Mouse (Mus musculus): ENCODE measurements around the gene Wfdc13.
A peak's percentile ranks its signal among the peaks of the same experiment; 100 is the strongest.

The Wfdc13 gene

DNA sequence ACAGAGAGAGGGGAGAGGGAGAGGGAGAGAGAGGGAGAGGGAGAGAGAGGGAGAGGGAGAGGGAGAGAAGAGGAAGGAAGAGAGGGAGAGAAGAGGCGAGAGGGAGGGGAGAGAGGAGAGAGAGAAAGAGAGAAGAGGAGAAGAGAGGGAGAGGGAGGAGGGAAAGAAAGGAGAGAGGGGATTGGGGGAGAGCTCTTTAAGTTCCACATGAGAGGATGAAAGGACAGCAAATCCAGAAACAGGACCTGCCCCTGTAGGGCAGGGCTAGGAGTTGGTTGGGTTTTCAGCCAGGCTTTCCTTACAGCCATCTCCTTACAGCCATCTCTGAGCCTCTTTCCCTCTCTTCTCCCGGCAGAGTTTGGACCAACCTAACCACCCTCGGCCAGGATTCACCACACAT, at the start of gene Wfdc13:
Gene Wfdc13, plus strand, starts transcription at position 301 of the 400 bp plus-strand sequence.
- DNase-seq (ENCODE audit: low read depth, low spot score): no peak

GRCm38 (mm10) chr2:164635266-164635665, 49.6 kb upstream of the Wfdc13 start:
- DNase-seq (ENCODE audit: low read depth, low spot score): no peak

DNA sequence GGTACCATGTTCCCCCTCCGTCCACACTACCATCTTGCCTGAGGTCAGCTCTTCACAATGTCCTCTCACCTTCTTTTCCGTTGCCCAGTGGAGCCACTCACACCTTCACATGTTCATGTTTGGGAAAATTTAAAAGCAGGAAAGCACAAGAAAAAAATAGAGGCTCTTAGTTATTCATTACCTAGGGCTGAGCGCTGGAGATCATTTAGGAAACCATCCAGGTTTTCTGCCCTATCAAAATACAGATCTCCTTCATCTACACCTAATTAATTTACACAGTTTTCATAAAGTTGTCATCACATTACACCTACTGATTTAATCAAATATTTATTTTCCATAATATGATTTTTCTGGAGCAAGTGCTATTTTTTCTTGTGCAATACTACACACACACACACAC, 46.2 kb upstream of the Wfdc13 start, which contains the start of gene Wfdc16:
Gene Wfdc16, minus strand, starts transcription at position 101 of the 400 bp plus-strand sequence.
- DNase-seq (ENCODE audit: low read depth, low spot score): no peak

DNA sequence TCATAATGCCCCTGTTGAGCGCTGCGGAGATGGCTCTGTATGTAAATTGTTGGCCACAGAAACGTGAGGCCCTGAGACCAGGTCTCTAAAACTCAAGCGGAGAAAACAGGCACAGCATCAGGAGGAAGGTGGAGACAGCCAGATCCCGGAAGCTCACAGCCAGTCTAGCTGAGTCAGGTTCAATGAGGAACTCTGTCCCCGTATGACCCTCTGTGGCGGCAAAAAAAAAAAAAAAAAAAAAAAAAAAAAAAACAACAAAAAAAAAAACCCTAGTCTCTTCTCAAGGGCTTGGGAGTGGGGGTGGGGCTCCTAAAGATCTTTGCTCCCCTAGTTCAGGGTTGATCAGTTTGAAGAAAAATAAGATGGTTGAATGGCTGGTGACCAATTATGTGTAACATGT, 43.8 kb upstream of the Wfdc13 start:
- DNase-seq (ENCODE audit: low read depth, low spot score): no peak

DNA sequence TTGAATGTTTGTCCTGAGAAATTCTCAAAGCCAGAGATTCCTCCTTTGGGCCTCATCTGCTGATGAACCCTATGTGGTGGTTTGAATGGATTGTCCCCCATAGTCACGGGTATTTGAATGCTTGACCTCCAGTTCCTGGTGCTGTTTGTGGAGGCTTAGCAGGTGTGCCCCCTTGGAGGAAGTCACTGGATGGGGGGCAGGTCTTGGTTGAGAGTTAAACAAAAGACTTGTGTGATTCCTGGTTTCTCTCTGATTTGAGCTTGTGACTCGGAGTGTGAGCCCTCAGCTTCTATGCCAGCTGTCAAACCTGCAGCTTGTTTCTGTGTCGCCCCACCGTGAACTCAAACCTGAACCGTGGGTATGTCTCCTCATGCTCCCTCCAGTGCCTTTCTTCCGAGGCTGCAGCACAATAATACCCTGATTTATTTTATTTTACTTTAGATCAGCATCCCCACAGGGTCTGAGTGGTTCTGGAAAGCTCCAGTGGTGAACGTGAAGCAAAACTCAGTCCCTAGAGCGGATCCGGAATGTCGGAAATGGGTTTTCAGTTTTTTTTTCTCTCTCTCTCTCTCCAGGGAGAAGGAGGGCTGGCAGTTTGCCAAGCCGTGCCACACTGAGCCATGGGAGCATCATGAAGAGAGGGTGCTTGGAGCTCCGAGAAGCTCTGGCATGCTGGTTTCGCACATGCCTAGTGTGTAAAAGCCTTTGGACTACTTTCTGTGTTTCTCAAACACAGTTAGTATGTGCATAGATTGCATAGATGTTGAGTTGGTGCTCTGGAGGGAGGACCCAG, 42.8 kb upstream of the Wfdc13 start:
- DNase-seq (ENCODE audit: low read depth, low spot score): no peak

GRCm38 (mm10) chr2:164655858-164656257, 29.0 kb upstream of the Wfdc13 start, which contains the start of gene Wfdc10:
Gene Wfdc10, plus strand, starts transcription at chr2:164656046.
- DNase-seq (ENCODE audit: low read depth, low spot score): peak; percentile 30

GRCm38 (mm10) chr2:164656483-164656882, 28.4 kb upstream of the Wfdc13 start, which contains the start of gene Wfdc9:
Gene Wfdc9, minus strand, starts transcription at chr2:164656583.
- DNase-seq (ENCODE audit: low read depth, low spot score): no peak

- no peak for DNase-seq (ENCODE audit: low read depth, low spot score)
Observed at GRCm38 (mm10) chr2:164664851-164665250, 20.1 kb upstream of the Wfdc13 start.

DNA sequence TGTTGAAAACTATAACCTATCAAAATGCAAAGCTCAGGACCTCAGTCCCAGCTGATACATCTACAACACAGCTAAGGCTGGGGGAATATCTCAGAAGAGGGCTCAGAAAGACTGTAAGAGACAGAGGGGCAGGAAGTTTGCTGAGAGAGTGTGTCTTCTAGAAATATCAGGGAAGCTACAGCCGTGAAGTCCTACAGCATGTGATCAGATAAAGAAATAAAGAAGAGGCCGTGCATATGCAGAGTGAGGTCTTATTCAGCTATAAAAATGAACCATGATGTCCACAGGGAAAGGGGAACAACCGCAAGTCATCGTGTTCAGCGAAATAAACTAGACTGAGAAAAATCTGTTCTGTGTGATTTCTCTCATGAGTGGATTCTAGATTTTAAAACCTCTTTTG, 14.6 kb upstream of the Wfdc13 start:
- DNase-seq (ENCODE audit: low read depth, low spot score): no peak

GRCm38 (mm10) chr2:164670938-164671337, 14.0 kb upstream of the Wfdc13 start:
- DNase-seq (ENCODE audit: low read depth, low spot score): no peak

- DNase-seq (ENCODE audit: low read depth, low spot score): no peak
Observed at GRCm38 (mm10) chr2:164673987-164674386, 10.9 kb upstream of the Wfdc13 start, which contains the start of gene Wfdc11. Gene Wfdc11, minus strand, starts transcription at chr2:164674087.

GRCm38 (mm10) chr2:164676103-164676502, 8.8 kb upstream of the Wfdc13 start:
- DNase-seq (ENCODE audit: low read depth, low spot score): no peak

- no peak for DNase-seq (ENCODE audit: low read depth, low spot score)
Observed at GRCm38 (mm10) chr2:164676916-164677685, 7.8 kb upstream of the Wfdc13 start.

DNA sequence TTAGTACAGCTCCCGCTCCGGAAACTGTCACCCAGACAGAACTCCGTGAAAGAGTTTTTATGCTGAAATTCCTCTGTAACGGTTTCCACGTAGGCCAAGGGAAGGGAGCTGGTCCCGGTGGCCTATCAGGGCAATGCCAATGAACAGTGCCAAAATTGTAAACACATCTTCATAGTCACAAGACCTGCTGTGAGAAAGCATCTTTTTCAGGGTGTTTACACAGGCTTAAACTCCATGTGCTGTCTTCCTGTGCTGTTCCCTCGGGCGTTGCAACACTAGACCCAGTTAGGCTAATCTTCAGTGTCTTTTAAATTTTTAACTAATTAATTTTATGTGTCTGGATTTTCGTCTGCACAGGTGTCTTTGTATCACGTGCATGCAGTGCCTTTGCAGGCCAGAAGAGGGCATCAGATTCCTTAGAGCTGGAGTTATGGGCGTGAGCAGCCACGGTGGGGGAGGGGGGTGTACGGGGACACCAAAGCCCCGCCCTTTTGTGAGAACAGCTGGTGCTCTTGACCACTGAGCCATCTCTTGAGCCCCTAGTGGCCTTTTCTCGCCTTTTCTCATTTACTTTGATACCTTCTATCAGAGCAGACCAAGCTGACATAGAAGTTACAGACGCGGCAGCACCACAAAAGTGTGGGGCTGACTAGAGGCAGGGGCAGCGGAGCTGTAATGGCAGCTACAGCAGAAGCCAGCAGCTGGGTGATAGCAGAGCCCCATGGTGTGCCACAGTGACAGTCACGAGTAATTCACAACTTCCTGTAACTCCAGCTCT, 5.9 kb upstream of the Wfdc13 start:
- peak; percentile 70 for DNase-seq (ENCODE audit: low read depth, low spot score)

GRCm38 (mm10) chr2:164679906-164680305, 5.0 kb upstream of the Wfdc13 start:
- no peak for DNase-seq (ENCODE audit: low read depth, low spot score)

DNA sequence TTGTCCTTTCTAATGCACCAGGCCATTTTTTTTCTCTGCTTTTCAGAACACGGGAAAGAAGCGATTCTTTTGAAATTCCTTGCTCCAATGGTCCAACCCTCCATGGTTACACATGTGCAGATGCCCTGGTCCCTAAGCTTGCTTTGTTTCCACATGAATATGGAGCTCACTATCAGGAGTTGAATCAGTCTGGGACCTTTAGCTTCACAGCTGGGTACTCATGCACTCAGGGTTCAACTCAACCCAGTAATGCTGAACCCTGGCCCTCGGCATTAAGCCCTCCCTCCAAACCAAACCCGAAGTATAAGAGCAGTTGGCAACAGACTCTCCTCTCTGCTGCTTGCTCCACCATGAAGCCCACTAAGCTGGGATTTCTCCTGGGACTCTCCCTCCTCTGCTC, 13.3 kb downstream of the Wfdc13 start, which contains the start of gene Spint4:
Gene Spint4, plus strand, starts transcription at position 301 of the 400 bp plus-strand sequence.
- DNase-seq (ENCODE audit: low read depth, low spot score): no peak

DNA sequence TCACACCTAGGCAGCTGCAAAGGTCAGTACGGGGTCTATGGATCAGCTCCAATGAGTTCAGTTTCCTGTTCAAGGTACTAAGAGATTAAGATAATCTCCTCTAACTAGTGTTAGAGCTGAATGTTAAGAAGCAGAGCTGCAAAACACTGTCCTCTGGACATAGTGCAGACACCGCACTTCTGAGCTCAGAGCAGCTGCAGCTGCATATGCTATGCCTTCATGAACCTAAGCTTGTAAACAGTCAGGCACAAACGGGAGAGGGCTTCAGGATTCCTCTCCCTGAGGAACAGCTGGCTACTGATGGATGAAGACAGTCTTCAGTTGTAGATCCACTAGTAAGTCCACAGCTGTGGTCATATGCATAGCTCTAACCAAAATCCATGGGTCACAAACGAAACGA, 16.1 kb downstream of the Wfdc13 start:
- no peak for DNase-seq (ENCODE audit: low read depth, low spot score)

DNA sequence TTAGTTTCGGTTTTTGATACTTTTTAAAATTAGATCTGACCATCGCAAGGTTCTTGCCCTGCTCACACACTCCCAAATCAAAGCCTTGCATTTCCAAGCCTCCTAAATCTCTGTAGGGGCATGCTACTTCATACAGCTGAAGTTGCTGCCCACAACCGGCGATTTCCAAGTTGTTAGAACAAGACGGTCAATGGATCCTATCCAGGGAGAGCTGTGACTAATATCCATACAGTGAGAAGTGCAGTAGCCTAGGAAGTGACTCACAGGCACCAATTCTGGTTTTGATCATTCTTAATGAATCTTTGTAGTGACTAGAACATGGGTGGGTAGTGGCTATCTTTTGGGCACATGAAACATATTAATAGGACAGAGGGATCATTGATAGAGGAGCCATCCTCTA, 16.9 kb downstream of the Wfdc13 start:
- no peak for DNase-seq (ENCODE audit: low read depth, low spot score)

- no peak for DNase-seq (ENCODE audit: low read depth, low spot score)
Observed at GRCm38 (mm10) chr2:164704235-164704634, 19.3 kb downstream of the Wfdc13 start.

DNA sequence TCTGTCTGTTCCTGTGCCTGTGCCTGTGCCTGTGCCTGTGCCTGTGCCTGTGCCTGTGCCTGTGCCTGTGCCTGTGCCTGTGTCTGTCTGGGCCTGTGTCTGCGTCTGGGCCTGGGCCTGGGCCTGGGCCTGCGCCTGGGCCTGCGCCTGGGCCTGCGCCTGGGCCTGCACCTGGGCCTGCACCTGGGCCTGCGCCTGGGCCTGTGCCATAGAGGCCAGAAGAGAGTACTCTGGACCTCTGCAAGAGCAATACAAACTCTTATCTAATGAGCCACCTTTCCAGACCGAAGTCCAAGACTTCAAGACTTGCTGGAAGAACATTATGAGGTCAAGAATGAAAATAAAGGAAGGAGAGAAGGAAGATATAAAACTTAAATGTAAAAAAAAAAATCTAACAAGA, 20.4 kb downstream of the Wfdc13 start:
- DNase-seq (ENCODE audit: low read depth, low spot score): no peak

- DNase-seq (ENCODE audit: low read depth, low spot score): no peak
Observed at GRCm38 (mm10) chr2:164705991-164706390, 21.1 kb downstream of the Wfdc13 start.

GRCm38 (mm10) chr2:164715005-164715404, 30.1 kb downstream of the Wfdc13 start, which contains the start of gene Spint5:
Gene Spint5, plus strand, starts transcription at chr2:164715305.
- DNase-seq (ENCODE audit: low read depth, low spot score): no peak
